Mouse (Mus musculus): ENCODE results near the gene Lcor. TPM values are rescaled to one million over a fixed set of nuclear protein-coding genes. Genes with fewer than 3 reads are reported as not detected.

The Lcor gene
- polyA plus RNA-seq, 1 experiment from 2014 or later: 10.9 TPM

DNA sequence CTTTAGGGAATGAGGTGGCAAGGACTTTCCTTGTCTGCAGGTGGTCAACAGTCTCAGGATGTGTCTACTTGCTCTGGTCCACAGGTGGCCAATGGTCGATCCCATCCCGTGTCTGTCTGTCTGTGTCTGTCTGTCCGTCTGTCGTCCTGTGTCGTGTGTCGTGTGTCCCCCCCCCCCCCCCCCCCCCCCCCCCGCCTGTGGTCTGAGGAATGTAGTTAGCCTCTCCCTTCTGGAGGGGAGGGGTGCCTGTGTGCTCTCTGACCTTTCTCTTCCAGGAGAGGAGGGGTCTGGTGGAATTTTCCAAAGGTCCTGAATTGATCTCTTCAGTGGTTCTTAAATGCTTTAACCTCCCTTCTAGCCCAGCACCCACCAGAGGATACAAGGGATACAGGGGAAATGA, 27.8 kb upstream of the Lcor start:
- Histone ChIP-seq H3K9me3 (ENCODE audit: control insufficient read depth, low read length) (no peaks in the 10 kb centered on the region), H3K4me2 (ENCODE audit: low read length) (no peak overlapping the region), H3K9ac (ENCODE audit: low read length) (no peak overlapping the region), H3K27ac (replicated peaks in 1 of 2; ENCODE audit: control insufficient read depth in 1 of 2, insufficient read depth in 1 of 2, low read depth in 2 of 2, low read length in 2 of 2) (no peak overlapping the region), H3K36me3 (ENCODE audit: control insufficient read depth, insufficient read depth, low read length) (no peaks in the 10 kb centered on the region), H3K27me3 (ENCODE audit: control insufficient read depth, insufficient read depth, low read length) (no peaks in the 10 kb centered on the region), H3K4me3 (ENCODE audit: control insufficient read depth in 1 of 2, insufficient read depth in 1 of 2, low read depth in 1 of 2, low read length in 2 of 2) (no peak overlapping the region), H3K4me1 (ENCODE audit: control insufficient read depth in 2 of 2, insufficient read depth in 2 of 2, low read length in 2 of 2) (peaks cover 0 to 3% of the 10 kb centered on the region in 2 experiments; a peak in 2 of 4 replicates)
- no peak for ATAC-seq (ENCODE audit: insufficient number of reproducible peaks, insufficient read depth, low FRiP score, low read depth)
- WGBS: 53% methylated on average over 6 of the region's 7 CpGs

DNA sequence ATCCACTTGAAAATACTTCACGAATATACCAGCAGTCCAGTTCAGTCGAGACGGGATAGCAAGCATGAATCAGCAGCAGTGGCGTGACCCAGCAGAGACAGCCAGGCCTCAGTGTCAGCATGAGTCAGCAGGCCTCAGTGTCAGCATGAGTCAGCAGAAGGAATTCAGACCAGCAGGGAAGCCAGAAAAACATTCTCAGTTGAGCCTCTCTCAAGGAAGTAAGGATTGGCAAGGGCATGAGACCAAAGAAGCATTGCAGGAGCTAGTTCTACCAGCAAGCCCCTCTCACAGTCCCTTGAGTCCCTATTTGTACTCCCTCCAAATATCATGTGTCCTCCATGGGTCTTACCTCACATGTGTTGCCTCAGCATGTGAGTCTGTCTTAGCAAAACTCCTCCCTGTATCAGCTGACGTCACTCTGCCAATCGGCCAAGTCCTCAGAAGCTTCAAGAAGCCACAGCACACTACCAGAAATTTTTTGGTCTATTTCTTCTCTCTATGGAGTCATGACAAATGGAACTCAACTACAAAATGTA, 27.3 kb upstream of the Lcor start:
- no peak for ATAC-seq (ENCODE audit: insufficient number of reproducible peaks, insufficient read depth, low FRiP score, low read depth)
- no peak overlapping the region for H3K4me3 ChIP-seq (ENCODE audit: control insufficient read depth in 1 of 2, insufficient read depth in 1 of 2, low read depth in 1 of 2, low read length in 2 of 2)
- no peaks in the 10 kb centered on the region for H3K27me3 ChIP-seq (ENCODE audit: control insufficient read depth, insufficient read depth, low read length)
- H3K4me1 ChIP-seq (ENCODE audit: control insufficient read depth in 2 of 2, insufficient read depth in 2 of 2, low read length in 2 of 2): no peaks in the 10 kb centered on the region
- H3K27ac ChIP-seq (replicated peaks in 1 of 2; ENCODE audit: control insufficient read depth in 1 of 2, insufficient read depth in 1 of 2, low read depth in 2 of 2, low read length in 2 of 2): no peak overlapping the region
- H3K36me3 ChIP-seq (ENCODE audit: control insufficient read depth, insufficient read depth, low read length): no peaks in the 10 kb centered on the region
- 45% methylated on average over 6 of the region's 6 CpGs for WGBS
- H3K9ac ChIP-seq (ENCODE audit: low read length): no peak overlapping the region
- H3K4me2 ChIP-seq (ENCODE audit: low read length): no peak overlapping the region
- no peaks in the 10 kb centered on the region for H3K9me3 ChIP-seq (ENCODE audit: control insufficient read depth, low read length)

GRCm38 (mm10) chr19:41457181-41457580, 25.3 kb upstream of the Lcor start:
- no peaks in the 10 kb centered on the region for H3K36me3 ChIP-seq (ENCODE audit: control insufficient read depth, insufficient read depth, low read length)
- 79% methylated on average over 5 of the region's 5 CpGs for WGBS
- H3K9ac ChIP-seq (ENCODE audit: low read length): no peak overlapping the region
- no peaks in the 10 kb centered on the region for H3K27me3 ChIP-seq (ENCODE audit: control insufficient read depth, insufficient read depth, low read length)
- no peaks in the 10 kb centered on the region for H3K4me1 ChIP-seq (ENCODE audit: control insufficient read depth in 2 of 2, insufficient read depth in 2 of 2, low read length in 2 of 2)
- no peak overlapping the region for H3K27ac ChIP-seq (replicated peaks in 1 of 2; ENCODE audit: control insufficient read depth in 1 of 2, insufficient read depth in 1 of 2, low read depth in 2 of 2, low read length in 2 of 2)
- H3K4me2 ChIP-seq (ENCODE audit: low read length): no peak overlapping the region
- ATAC-seq (ENCODE audit: insufficient number of reproducible peaks, insufficient read depth, low FRiP score, low read depth): no peak
- no peaks in the 10 kb centered on the region for H3K9me3 ChIP-seq (ENCODE audit: control insufficient read depth, low read length)
- no peak overlapping the region for H3K4me3 ChIP-seq (ENCODE audit: control insufficient read depth in 1 of 2, insufficient read depth in 1 of 2, low read depth in 1 of 2, low read length in 2 of 2)

- Histone ChIP-seq H3K9ac (ENCODE audit: low read length) (no peak overlapping the region), H3K9me3 (ENCODE audit: control insufficient read depth, low read length) (no peaks in the 10 kb centered on the region), H3K4me3 (ENCODE audit: control insufficient read depth in 1 of 2, insufficient read depth in 1 of 2, low read depth in 1 of 2, low read length in 2 of 2) (no peak overlapping the region), H3K27ac (replicated peaks in 1 of 2; ENCODE audit: control insufficient read depth in 1 of 2, insufficient read depth in 1 of 2, low read depth in 2 of 2, low read length in 2 of 2) (no peak overlapping the region), H3K36me3 (ENCODE audit: control insufficient read depth, insufficient read depth, low read length) (no peaks in the 10 kb centered on the region), H3K4me2 (ENCODE audit: low read length) (no peak overlapping the region), H3K4me1 (ENCODE audit: control insufficient read depth in 2 of 2, insufficient read depth in 2 of 2, low read length in 2 of 2) (no peaks in the 10 kb centered on the region), H3K27me3 (ENCODE audit: control insufficient read depth, insufficient read depth, low read length) (no peaks in the 10 kb centered on the region)
- WGBS: 80% methylated on average over 9 of the region's 9 CpGs
- no peak for ATAC-seq (ENCODE audit: insufficient number of reproducible peaks, insufficient read depth, low FRiP score, low read depth)
These were observed 20.2 kb upstream of the Lcor start for GRCm38 (mm10) chr19:41462166-41462735.

DNA sequence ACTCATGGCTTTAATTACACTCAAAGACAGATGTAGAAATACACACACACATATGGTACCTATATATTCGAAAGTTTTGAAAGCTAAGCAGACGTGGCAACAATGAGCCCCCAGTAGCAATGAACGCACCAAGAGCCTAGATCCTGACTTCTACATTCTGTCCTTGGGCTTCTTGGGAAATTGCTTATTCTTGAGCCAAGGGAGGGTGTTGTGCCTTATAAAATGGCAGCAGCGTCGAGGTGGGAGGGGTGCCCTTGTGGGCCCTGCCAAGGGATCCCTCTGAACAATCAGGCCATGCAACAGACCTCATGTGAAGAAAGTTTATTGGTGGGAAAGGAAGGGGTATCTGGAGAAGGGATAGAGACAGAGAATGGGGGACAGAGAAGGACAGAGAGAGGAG, 18.6 kb upstream of the Lcor start:
- ATAC-seq (ENCODE audit: insufficient number of reproducible peaks, insufficient read depth, low FRiP score, low read depth): no peak
- Histone ChIP-seq H3K27me3 (ENCODE audit: control insufficient read depth, insufficient read depth, low read length) (no peaks in the 10 kb centered on the region), H3K36me3 (ENCODE audit: control insufficient read depth, insufficient read depth, low read length) (no peaks in the 10 kb centered on the region), H3K27ac (replicated peaks in 1 of 2; ENCODE audit: control insufficient read depth in 1 of 2, insufficient read depth in 1 of 2, low read depth in 2 of 2, low read length in 2 of 2) (no peak overlapping the region), H3K9ac (ENCODE audit: low read length) (no peak overlapping the region), H3K9me3 (ENCODE audit: control insufficient read depth, low read length) (no peaks in the 10 kb centered on the region), H3K4me1 (ENCODE audit: control insufficient read depth in 2 of 2, insufficient read depth in 2 of 2, low read length in 2 of 2) (no peaks in the 10 kb centered on the region), H3K4me2 (ENCODE audit: low read length) (no peak overlapping the region), H3K4me3 (ENCODE audit: control insufficient read depth in 1 of 2, insufficient read depth in 1 of 2, low read depth in 1 of 2, low read length in 2 of 2) (no peak overlapping the region)
- 83% methylated on average over 5 of the region's 5 CpGs for whole genome bisulfite sequencing

- Histone ChIP-seq H3K4me2 (ENCODE audit: low read length) (no peak overlapping the region), H3K4me1 (ENCODE audit: control insufficient read depth in 2 of 2, insufficient read depth in 2 of 2, low read length in 2 of 2) (no peaks in the 10 kb centered on the region), H3K4me3 (ENCODE audit: control insufficient read depth in 1 of 2, insufficient read depth in 1 of 2, low read depth in 1 of 2, low read length in 2 of 2) (no peak overlapping the region), H3K27me3 (ENCODE audit: control insufficient read depth, insufficient read depth, low read length) (no peaks in the 10 kb centered on the region), H3K9me3 (ENCODE audit: control insufficient read depth, low read length) (no peaks in the 10 kb centered on the region), H3K9ac (ENCODE audit: low read length) (no peak overlapping the region), H3K36me3 (ENCODE audit: control insufficient read depth, insufficient read depth, low read length) (no peaks in the 10 kb centered on the region), H3K27ac (replicated peaks in 1 of 2; ENCODE audit: control insufficient read depth in 1 of 2, insufficient read depth in 1 of 2, low read depth in 2 of 2, low read length in 2 of 2) (no peak overlapping the region)
- WGBS: 79% methylated on average over 3 of the region's 3 CpGs
- ATAC-seq (ENCODE audit: insufficient number of reproducible peaks, insufficient read depth, low FRiP score, low read depth): no peak
These were observed 16.0 kb upstream of the Lcor start for GRCm38 (mm10) chr19:41466475-41466874.

DNA sequence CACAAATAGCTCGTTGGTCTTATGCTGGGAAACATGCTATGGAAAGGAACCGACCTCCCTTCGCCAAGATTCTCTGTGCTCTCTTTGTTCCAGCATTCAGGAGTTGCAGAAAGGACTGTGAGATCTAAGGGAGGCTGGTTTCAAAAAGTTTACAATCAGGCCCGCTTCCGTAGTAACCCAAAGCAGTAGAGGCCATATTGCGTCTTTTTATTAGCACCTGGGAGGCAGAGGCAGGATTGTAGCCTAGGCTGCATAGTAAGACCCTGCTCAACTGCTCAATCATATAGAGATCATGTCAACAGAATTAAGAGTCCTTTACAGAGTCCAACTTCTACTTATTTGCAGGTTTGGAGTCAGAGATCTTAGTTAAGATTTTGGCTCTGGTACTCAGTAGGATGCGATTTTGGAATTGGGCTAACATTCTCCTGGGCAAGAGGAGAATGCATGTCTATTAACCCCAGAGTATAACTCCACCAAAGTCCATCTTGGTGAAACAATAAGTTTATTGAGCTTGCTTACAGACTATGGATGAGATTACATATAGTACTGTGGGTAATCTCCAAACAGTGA, 8.8 kb upstream of the Lcor start:
- Histone ChIP-seq H3K27me3 (ENCODE audit: control insufficient read depth, insufficient read depth, low read length) (no peaks in the 10 kb centered on the region), H3K4me2 (ENCODE audit: low read length) (no peak overlapping the region), H3K27ac (replicated peaks in 1 of 2; ENCODE audit: control insufficient read depth in 1 of 2, insufficient read depth in 1 of 2, low read depth in 2 of 2, low read length in 2 of 2) (no peak overlapping the region), H3K4me1 (ENCODE audit: control insufficient read depth in 2 of 2, insufficient read depth in 2 of 2, low read length in 2 of 2) (no peaks in the 10 kb centered on the region), H3K9me3 (ENCODE audit: control insufficient read depth, low read length) (no peaks in the 10 kb centered on the region), H3K9ac (ENCODE audit: low read length) (no peak overlapping the region), H3K4me3 (ENCODE audit: control insufficient read depth in 1 of 2, insufficient read depth in 1 of 2, low read depth in 1 of 2, low read length in 2 of 2) (no peak overlapping the region), H3K36me3 (ENCODE audit: control insufficient read depth, insufficient read depth, low read length) (no peaks in the 10 kb centered on the region)
- ATAC-seq (ENCODE audit: insufficient number of reproducible peaks, insufficient read depth, low FRiP score, low read depth): no peak
- 85% methylated on average over 7 of the region's 7 CpGs for WGBS

GRCm38 (mm10) chr19:41474943-41475342, 7.5 kb upstream of the Lcor start:
- Histone ChIP-seq H3K36me3 (ENCODE audit: control insufficient read depth, insufficient read depth, low read length) (no peaks in the 10 kb centered on the region), H3K4me3 (ENCODE audit: control insufficient read depth in 1 of 2, insufficient read depth in 1 of 2, low read depth in 1 of 2, low read length in 2 of 2) (no peak overlapping the region), H3K4me2 (ENCODE audit: low read length) (no peak overlapping the region), H3K27me3 (ENCODE audit: control insufficient read depth, insufficient read depth, low read length) (no peaks in the 10 kb centered on the region), H3K27ac (replicated peaks in 1 of 2; ENCODE audit: control insufficient read depth in 1 of 2, insufficient read depth in 1 of 2, low read depth in 2 of 2, low read length in 2 of 2) (no peak overlapping the region), H3K9ac (ENCODE audit: low read length) (no peak overlapping the region), H3K4me1 (ENCODE audit: control insufficient read depth in 2 of 2, insufficient read depth in 2 of 2, low read length in 2 of 2) (no peaks in the 10 kb centered on the region), H3K9me3 (ENCODE audit: control insufficient read depth, low read length) (no peaks in the 10 kb centered on the region)
- WGBS: 65% methylated on average over 2 of the region's 2 CpGs
- no peak for ATAC-seq (ENCODE audit: insufficient number of reproducible peaks, insufficient read depth, low FRiP score, low read depth)
